In genomic region chr5:107987835-107988251, GRCm38 (mm10) we compare ENCODE assay signal across 7 mouse cellular contexts. TPM values are rescaled to one million over a fixed set of nuclear protein-coding genes. Genes with fewer than 3 reads are reported as not detected.
DNase-seq lines count a peak whose midpoint lies in the region; ATAC-seq lines count a peak whose summit lies in the region.

No protein-coding gene starts in this region.

- no peaks in the 10 kb centered on the region for H3K27me3 ChIP-seq in embryonic facial prominence, embryonic 10.5 days (replicated peaks; ENCODE audit: low read depth, poor library complexity, severe bottlenecking)
- no peaks in the 10 kb centered on the region for H3K27me3 ChIP-seq in hindbrain, embryonic 15.5 days

- H3K27ac ChIP-seq in embryonic facial prominence, embryonic 10.5 days (replicated peaks) = peak overlapping the region; percentile 96
- peak overlapping the region; percentile 98 for H3K27ac ChIP-seq in hindbrain, embryonic 15.5 days (replicated peaks)

- H3K4me1 ChIP-seq in embryonic facial prominence, embryonic 10.5 days = peaks cover 9% of the 10 kb centered on the region
- peaks cover 17% of the 10 kb centered on the region for H3K4me1 ChIP-seq in hindbrain, embryonic 15.5 days (replicated peaks)

- H3K4me3 ChIP-seq in embryonic facial prominence, embryonic 10.5 days = peak overlapping the region; percentile 87
- peak overlapping the region; percentile 97 for H3K4me3 ChIP-seq in hindbrain, embryonic 15.5 days

- H3K9me3 ChIP-seq in embryonic facial prominence, embryonic 10.5 days = no peaks in the 10 kb centered on the region
- H3K9me3 ChIP-seq in hindbrain, embryonic 15.5 days = no peaks in the 10 kb centered on the region

- no peaks in the 10 kb centered on the region for H3K36me3 ChIP-seq in embryonic facial prominence, embryonic 10.5 days (replicated peaks)
- no peaks in the 10 kb centered on the region for H3K36me3 ChIP-seq in hindbrain, embryonic 15.5 days

- WGBS in embryonic facial prominence, embryonic 10.5 days = 19% methylated on average over 5 of the region's 5 CpGs
- 17% methylated on average over 5 of the region's 5 CpGs for WGBS in hindbrain, embryonic 15.5 days

- no peak for ATAC-seq in hindbrain, embryonic 15.5 days (ENCODE audit: low FRiP score, low read depth)
- ATAC-seq in monocyte, adult 5-6 weeks (replicated peaks; ENCODE audit: insufficient number of reproducible peaks, low FRiP score, low TSS enrichment, poor library complexity, severe bottlenecking) = no peak

- peak overlapping the region; percentile 94 for H3K9ac ChIP-seq in hindbrain, embryonic 15.5 days

- DNase-seq in 3T3-L1 (ENCODE audit: low read depth, low spot score) = peak; percentile 73
- peak; percentile 43 to 48 for DNase-seq in B cell, adult 2 months
- peak; percentile 32 for DNase-seq in embryonic facial prominence, embryonic 10.5 days (ENCODE audit: low spot score)
- peak; percentile 35 for DNase-seq in lung, postnatal 25 days (ENCODE audit: low spot score)
- no peak for DNase-seq in urinary bladder, postnatal 14 days (ENCODE audit: low spot score)

- peak overlapping the region; percentile 66 for H3K4me2 ChIP-seq in hindbrain, embryonic 15.5 days

RNA-seq across cellular contexts. Expression of gene Fam69a, which starts 1.0 kb away (rescaled TPM):
- 16.5 and 16.7 TPM in 2 replicates for polyA plus RNA-seq in embryonic facial prominence, embryonic 10.5 days (2016; fragmentation: Nextera tagmentation; extraction: Ambion mirVana)
- 58.7 and 62.0 TPM in 2 replicates for polyA plus RNA-seq in hindbrain, embryonic 15.5 days (2015; fragmentation: Nextera tagmentation; extraction: Ambion mirVana)
- 33.7 to 53.5 TPM (median 47.2 TPM) in 3 replicates for total RNA-seq in monocyte, adult 5-6 weeks (2017)
